Comparison of ENCODE assay signal across 7 mouse cellular contexts in the genomic region with DNA sequence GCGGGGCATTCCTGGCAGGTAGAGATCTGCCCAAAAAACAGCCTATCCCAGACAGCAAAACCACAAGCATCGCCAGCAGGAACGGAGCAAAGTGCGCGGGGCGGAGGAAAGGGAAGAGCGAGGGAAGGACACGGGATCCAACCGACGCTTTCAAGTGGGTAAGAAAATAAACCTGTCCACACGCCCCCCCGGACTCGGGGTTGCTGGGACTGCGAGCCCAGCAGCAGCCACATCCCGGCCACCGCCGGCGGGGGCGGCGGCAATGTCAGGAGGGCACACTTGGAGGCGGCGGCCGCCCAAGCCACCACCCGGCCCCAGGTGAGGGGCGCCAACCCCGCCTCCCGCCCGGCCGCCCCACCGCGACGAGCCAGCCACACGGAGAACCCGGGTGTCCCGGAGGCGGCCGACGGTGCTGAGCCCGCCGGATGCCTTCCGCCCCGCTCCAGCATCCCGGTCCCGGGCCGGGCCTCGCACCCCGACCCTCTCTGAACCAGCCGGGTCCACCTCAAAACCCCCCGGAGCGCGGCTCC. TPM values are rescaled to one million over a fixed set of nuclear protein-coding genes. Genes with fewer than 3 reads are reported as not detected.
DNase-seq lines count a peak whose midpoint lies in the region; ATAC-seq lines count a peak whose summit lies in the region.

No protein-coding gene starts in this region.

- peak; percentile 58 for DNase-seq in ES-CJ7 (ENCODE audit: low read depth, low spot score)
- peak; percentile 69 for DNase-seq in ZHBTc4 (ENCODE audit: low read depth, low spot score)
- peak; percentile 32 for DNase-seq in embryonic facial prominence, embryonic 14.5 days (ENCODE audit: low spot score)
- DNase-seq in hindbrain, embryonic 10.5 days (ENCODE audit: low spot score), result peak; percentile 55
- peak; percentile 30 to 51 for DNase-seq in layer of hippocampus, postnatal 10 days (ENCODE audit: low spot score in 2 of 2)
- DNase-seq in lung, postnatal 10 days, result peak; percentile 37
- peak; percentile 37 to 53 for DNase-seq in right cerebral cortex, postnatal 10 days (ENCODE audit: low spot score in 2 of 2)

- peak; percentile 72 for ATAC-seq in embryonic facial prominence, embryonic 14.5 days (ENCODE audit: low read depth)

- H3K9me3 ChIP-seq in embryonic facial prominence, embryonic 14.5 days (ENCODE audit: control insufficient read depth, low read length), result no peaks in the 10 kb centered on the region
- no peaks in the 10 kb centered on the region for H3K9me3 ChIP-seq in hindbrain, embryonic 10.5 days

- under 1% methylated on average over 17 of the region's 51 CpGs for WGBS in embryonic facial prominence, embryonic 14.5 days
- under 1% methylated on average over 51 of the region's 51 CpGs for WGBS in hindbrain, embryonic 10.5 days

- peak overlapping the region; percentile 93 for H3K9ac ChIP-seq in embryonic facial prominence, embryonic 14.5 days (ENCODE audit: low read depth, low read length)

- no peaks in the 10 kb centered on the region for H3K36me3 ChIP-seq in embryonic facial prominence, embryonic 14.5 days (ENCODE audit: control insufficient read depth, insufficient read depth, low read length)
- no peaks in the 10 kb centered on the region for H3K36me3 ChIP-seq in hindbrain, embryonic 10.5 days

- H3K4me2 ChIP-seq in embryonic facial prominence, embryonic 14.5 days (ENCODE audit: low read depth, low read length), result peak overlapping the region; percentile 97

- H3K4me3 ChIP-seq in embryonic facial prominence, embryonic 14.5 days (ENCODE audit: low read depth, low read length), result peak overlapping the region; percentile 89
- peak overlapping the region; percentile 92 for H3K4me3 ChIP-seq in hindbrain, embryonic 10.5 days

- peaks cover 11% of the 10 kb centered on the region for H3K4me1 ChIP-seq in embryonic facial prominence, embryonic 14.5 days (ENCODE audit: control insufficient read depth, insufficient read depth, low read length)
- H3K4me1 ChIP-seq in hindbrain, embryonic 10.5 days (replicated peaks), result peaks cover 13% of the 10 kb centered on the region; the same call in 1 of the 2 replicates

- no peaks in the 10 kb centered on the region for H3K27me3 ChIP-seq in embryonic facial prominence, embryonic 14.5 days (replicated peaks; ENCODE audit: control insufficient read depth, insufficient read depth, low read length)
- H3K27me3 ChIP-seq in hindbrain, embryonic 10.5 days (ENCODE audit: insufficient read depth, poor library complexity, severe bottlenecking), result 0 out of 2 replicates have a peak, but pooled peaks cover 4% of the 10 kb centered on the region

- H3K27ac ChIP-seq in embryonic facial prominence, embryonic 14.5 days (replicated peaks; ENCODE audit: low read depth, low read length), result peak overlapping the region; percentile 44
- peak overlapping the region; percentile 90 for H3K27ac ChIP-seq in hindbrain, embryonic 10.5 days

RNA-seq across cellular contexts. Expression of a gene that starts 0.8 kb away (rescaled TPM):
- polyA plus RNA-seq in embryonic facial prominence, embryonic 14.5 days (2014; fragmentation: Nextera tagmentation; extraction: Ambion mirVana), result 16.3 and 18.9 TPM in 2 replicates
- 8.0 and 9.8 TPM in 2 replicates for polyA plus RNA-seq in hindbrain, embryonic 10.5 days (2016; fragmentation: Nextera tagmentation; extraction: Ambion mirVana)
- total RNA-seq in layer of hippocampus, postnatal 10 days (2021), result 100 to 1,000 TPM; 188 to 213 TPM

Comparison
In these comparisons a context has a peak if more than half of its experiments do, and no peak if none do; other contexts are left out.
1. Peak in every context shown above with its lines: DNase-seq, ATAC-seq, H3K4me3 ChIP-seq and H3K27ac ChIP-seq.